Mouse (Mus musculus) thymus, postnatal 4 days (tissue): ENCODE data around the gene Nr5a2.

ENCODE experiments used
- DNase-seq: peaks from one replicate; pipeline ENCODE4 v3.0.0; 2021

The Nr5a2 gene

GRCm38 (mm10) chr1:136909494-136910037 lies 50.7 kb downstream of the Nr5a2 start:
- DNase-seq: no peak

- DNase-seq: no peak
Observed at GRCm38 (mm10) chr1:136898130-136898529, 62.1 kb downstream of the Nr5a2 start.

GRCm38 (mm10) chr1:136896351-136896750 lies 63.9 kb downstream of the Nr5a2 start:
- no peak for DNase-seq

- no peak for DNase-seq
Observed at GRCm38 (mm10) chr1:136895877-136896276, 64.4 kb downstream of the Nr5a2 start.

GRCm38 (mm10) chr1:136894753-136895152 lies 65.5 kb downstream of the Nr5a2 start:
- DNase-seq: no peak

- no peak for DNase-seq
Observed at GRCm38 (mm10) chr1:136893162-136893561, 67.1 kb downstream of the Nr5a2 start.

- DNase-seq: no peak
Observed at GRCm38 (mm10) chr1:136890439-136890838, 69.8 kb downstream of the Nr5a2 start.

- no peak for DNase-seq
Observed at GRCm38 (mm10) chr1:136888704-136889103, 71.5 kb downstream of the Nr5a2 start.

- no peak for DNase-seq
Observed at GRCm38 (mm10) chr1:136886678-136887077, 73.6 kb downstream of the Nr5a2 start.

- DNase-seq: no peak
Observed at GRCm38 (mm10) chr1:136883458-136884174, 76.6 kb downstream of the Nr5a2 start.

- no peak for DNase-seq
Observed at GRCm38 (mm10) chr1:136880260-136880659, 80.0 kb downstream of the Nr5a2 start.

GRCm38 (mm10) chr1:136875006-136875405 lies 85.2 kb downstream of the Nr5a2 start:
- no peak for DNase-seq

- DNase-seq: no peak
Observed at GRCm38 (mm10) chr1:136868955-136869354, 91.3 kb downstream of the Nr5a2 start.

- DNase-seq: no peak
Observed at GRCm38 (mm10) chr1:136868285-136868684, 92.0 kb downstream of the Nr5a2 start.

- DNase-seq: peak; percentile 49
Observed at GRCm38 (mm10) chr1:136866481-136867092, 93.7 kb downstream of the Nr5a2 start.

- no peak for DNase-seq
Observed at GRCm38 (mm10) chr1:136863209-136863608, 97.0 kb downstream of the Nr5a2 start.

GRCm38 (mm10) chr1:136859454-136859853 lies 100.8 kb downstream of the Nr5a2 start:
- DNase-seq: no peak

GRCm38 (mm10) chr1:136858724-136859123 lies 101.5 kb downstream of the Nr5a2 start:
- peak; percentile 6 for DNase-seq

- DNase-seq: peak; percentile 37
Observed at GRCm38 (mm10) chr1:136856104-136856503, 104.1 kb downstream of the Nr5a2 start.

GRCm38 (mm10) chr1:136848791-136849190 lies 111.5 kb downstream of the Nr5a2 start:
- DNase-seq: no peak

GRCm38 (mm10) chr1:136846081-136846480 lies 114.2 kb downstream of the Nr5a2 start:
- no peak for DNase-seq

- no peak for DNase-seq
Observed at GRCm38 (mm10) chr1:136845341-136845740, 114.9 kb downstream of the Nr5a2 start.

- no peak for DNase-seq
Observed at GRCm38 (mm10) chr1:136840512-136840911, 119.7 kb downstream of the Nr5a2 start.

- DNase-seq: no peak
Observed at GRCm38 (mm10) chr1:136839202-136839601, 121.0 kb downstream of the Nr5a2 start.
